7 mouse cellular contexts compared by ENCODE assay signal in genomic region chr13:73764256-73764775, GRCm38 (mm10). TPM values are rescaled to one million over a fixed set of nuclear protein-coding genes. Genes with fewer than 3 reads are reported as not detected.
DNase-seq lines count a peak whose midpoint lies in the region; ATAC-seq and TF ChIP-seq lines count a peak whose summit lies in the region.

No protein-coding gene starts in this region.

- H3K9ac ChIP-seq in MEL (ENCODE audit: control insufficient read depth, low read depth, low read length, poor library complexity, severe bottlenecking), result peak overlapping the region; percentile 74
- peak overlapping the region; percentile 95 for H3K9ac ChIP-seq in limb, embryonic 11.5 days (ENCODE audit: low read length)
- H3K9ac ChIP-seq in midbrain, postnatal 0 days (replicated peaks; ENCODE audit: low read length, poor library complexity, severe bottlenecking), result peak overlapping the region; percentile 59

- TF ChIP-seq POLR2A in MEL (IDR thresholded peaks at IDR 0.05; ENCODE audit: control insufficient read depth in 1 of 2, insufficient read depth in 1 of 2, low read depth in 1 of 2, low read length in 2 of 2, poor library complexity in 1 of 2), result no peak
- no peak for TF ChIP-seq POLR2A in brain, embryonic 14.5 days (IDR thresholded peaks at IDR 0.05; ENCODE audit: borderline replicate concordance, extremely low read depth, insufficient read depth, insufficient read length, poor library complexity, severe bottlenecking)

- H3K9me3 ChIP-seq in MEL (replicated peaks; ENCODE audit: insufficient read depth, low read length), result no peaks in the 10 kb centered on the region
- no peaks in the 10 kb centered on the region for H3K9me3 ChIP-seq in limb, embryonic 11.5 days (ENCODE audit: control insufficient read depth, low read length)
- H3K9me3 ChIP-seq in midbrain, postnatal 0 days (ENCODE audit: low read length), result no peaks in the 10 kb centered on the region

- H3K27me3 ChIP-seq in MEL (ENCODE audit: control insufficient read depth in 1 of 2, insufficient read depth in 2 of 2, low read length in 2 of 2), result no peaks in the 10 kb centered on the region; a peak in 1 of 4 replicates
- H3K27me3 ChIP-seq in limb, embryonic 11.5 days (ENCODE audit: control insufficient read depth, insufficient read depth, low read length), result no peaks in the 10 kb centered on the region
- H3K27me3 ChIP-seq in midbrain, postnatal 0 days (ENCODE audit: insufficient read depth, low read length), result peaks cover 3% of the 10 kb centered on the region; the same call in 1 of the 2 replicates

- WGBS in limb, embryonic 11.5 days, result 2% methylated on average over 11 of the region's 11 CpGs
- 9% methylated on average over 11 of the region's 11 CpGs for WGBS in midbrain, postnatal 0 days

- TF ChIP-seq CTCF in MEL (IDR thresholded peaks at IDR 0.05 in 2 of 3, conservative IDR thresholded peaks at IDR 0.05 in 1 of 3; ENCODE audit: control insufficient read depth in 1 of 3, insufficient read depth in 1 of 3, low read depth in 2 of 3, low read length in 3 of 3, poor library complexity in 1 of 3, severe bottlenecking in 1 of 3), result no peak
- TF ChIP-seq CTCF in brain, embryonic 14.5 days (IDR thresholded peaks at IDR 0.05; ENCODE audit: borderline replicate concordance, extremely low read depth, insufficient read depth, insufficient read length), result no peak
- no peak for TF ChIP-seq CTCF in midbrain, postnatal 0 days (IDR thresholded peaks at IDR 0.05)

- H3K4me2 ChIP-seq in limb, embryonic 11.5 days (ENCODE audit: low read depth, severe bottlenecking), result peak overlapping the region; percentile 93
- peak overlapping the region; percentile 92 for H3K4me2 ChIP-seq in midbrain, postnatal 0 days (ENCODE audit: low read depth, low read length, poor library complexity, severe bottlenecking)

- H3K4me3 ChIP-seq in MEL (ENCODE audit: control insufficient read depth in 1 of 2, insufficient read depth in 1 of 2, low read depth in 2 of 2, low read length in 2 of 2), result peak overlapping the region; percentile 65 to 74
- peak overlapping the region; percentile 87 for H3K4me3 ChIP-seq in limb, embryonic 11.5 days (ENCODE audit: low read depth, low read length)
- peak overlapping the region; percentile 51 for H3K4me3 ChIP-seq in midbrain, postnatal 0 days (ENCODE audit: low read depth, low read length)

- TF ChIP-seq EP300 in MEL (IDR thresholded peaks at IDR 0.05; ENCODE audit: low read depth in 1 of 2, low read length in 2 of 2), result no peak

- peaks cover 0 to 7% of the 10 kb centered on the region in 2 experiments; a peak in 3 of 4 replicates for H3K4me1 ChIP-seq in MEL (ENCODE audit: control insufficient read depth in 1 of 2, insufficient read depth in 2 of 2, low read length in 2 of 2)
- H3K4me1 ChIP-seq in limb, embryonic 11.5 days (ENCODE audit: control insufficient read depth, insufficient read depth, low read length), result peaks cover 27% of the 10 kb centered on the region
- H3K4me1 ChIP-seq in midbrain, postnatal 0 days (ENCODE audit: insufficient read depth, low read length), result no peaks in the 10 kb centered on the region

- H3K27ac ChIP-seq in MEL (ENCODE audit: control insufficient read depth, low read depth, low read length), result no peak overlapping the region
- H3K27ac ChIP-seq in limb, embryonic 11.5 days (replicated peaks; ENCODE audit: low read depth, low read length), result peak overlapping the region; percentile 67
- H3K27ac ChIP-seq in midbrain, postnatal 0 days (ENCODE audit: low read depth, low read length), result no peak overlapping the region

- H3K79me2 ChIP-seq in MEL (ENCODE audit: control insufficient read depth, insufficient read depth, low read length, poor library complexity), result no peaks in the 10 kb centered on the region; the same call in 1 of the 2 replicates

- 0 out of 2 replicates have a peak, but pooled peaks have one; percentile 1 for ATAC-seq in limb, embryonic 11.5 days (ENCODE audit: insufficient number of reproducible peaks, low FRiP score, low TSS enrichment, low read depth)
- ATAC-seq in midbrain, postnatal 0 days (ENCODE audit: low FRiP score), result no peak

- no peak for TF ChIP-seq RAD21 in MEL (IDR thresholded peaks at IDR 0.05; ENCODE audit: low read depth, low read length)

- no peak for DNase-seq in MEL (ENCODE audit: low read depth, low spot score)
- peak; percentile 59 for DNase-seq in brain, embryonic 14.5 days (ENCODE audit: low read depth)
- peak; percentile 26 for DNase-seq in heart, postnatal 4 days
- peak; percentile 69 for DNase-seq in limb, embryonic 11.5 days (ENCODE audit: low spot score)
- DNase-seq in midbrain, postnatal 0 days (ENCODE audit: low spot score), result no peak
- DNase-seq in cerebellum, postnatal 36 days, result no peak
- no peak for DNase-seq in urinary bladder, postnatal 10 days (ENCODE audit: low spot score)

- H3K36me3 ChIP-seq in MEL (ENCODE audit: control insufficient read depth in 1 of 2, insufficient read depth in 2 of 2, low read length in 2 of 2), result no peaks in the 10 kb centered on the region
- no peaks in the 10 kb centered on the region for H3K36me3 ChIP-seq in limb, embryonic 11.5 days (ENCODE audit: control insufficient read depth, insufficient read depth, low read length)
- no peaks in the 10 kb centered on the region for H3K36me3 ChIP-seq in midbrain, postnatal 0 days (ENCODE audit: insufficient read depth, low read length)

TF ChIP-seq in MEL, 35 proteins besides CTCF, POLR2A, EP300 and RAD21:
- TF ChIP-seq MYC (IDR thresholded peaks at IDR 0.05; ENCODE audit: low read depth, low read length), result no peak
- no peak for TF ChIP-seq CHD1 (IDR thresholded peaks at IDR 0.05; ENCODE audit: low read depth, low read length)
- TF ChIP-seq SIN3A (IDR thresholded peaks at IDR 0.05; ENCODE audit: low read length), result no peak
- TF ChIP-seq MAFK (IDR thresholded peaks at IDR 0.05; ENCODE audit: borderline replicate concordance, low read depth, low read length), result no peak
- no peak for TF ChIP-seq MYB (IDR thresholded peaks at IDR 0.05; ENCODE audit: low read depth, low read length)
- no peak for TF ChIP-seq NRF1 (IDR thresholded peaks at IDR 0.05; ENCODE audit: insufficient read depth, low read depth, low read length, poor library complexity, severe bottlenecking)
- TF ChIP-seq POLR2AphosphoS5 (IDR thresholded peaks at IDR 0.05; ENCODE audit: borderline replicate concordance, low read depth, low read length), result no peak
- no peak for TF ChIP-seq ZKSCAN1 (IDR thresholded peaks at IDR 0.05; ENCODE audit: low read depth, low read length)
- no peak for TF ChIP-seq GATA1 (IDR thresholded peaks at IDR 0.05; ENCODE audit: low read depth, low read length)
- TF ChIP-seq ETS1 (IDR thresholded peaks at IDR 0.05; ENCODE audit: low read depth, low read length), result no peak
- no peak for TF ChIP-seq MAX (IDR thresholded peaks at IDR 0.05; ENCODE audit: low read length)
- no peak for TF ChIP-seq SMC3 (IDR thresholded peaks at IDR 0.05; ENCODE audit: low read depth, low read length)
- no peak for TF ChIP-seq MAZ (IDR thresholded peaks at IDR 0.05; ENCODE audit: low read depth, low read length)

RNA-seq across cellular contexts. Expression of gene Slc12a7, which starts 31.4 kb away (rescaled TPM):
- total RNA-seq in MEL (2012; rRNA removed), result 3.1 and 3.5 TPM in 2 replicates
- polyA plus RNA-seq in MEL (2012; ENCODE audit: insufficient read depth in 1 of 2, insufficient read length in 2 of 2, low read depth in 1 of 2, low replicate concordance in 2 of 2, missing spikeins in 1 of 2), result 1 to 10 TPM in 1 of 2 experiments, not detected in 1; 6.9 TPM
- 24.8 and 33.8 TPM in 2 replicates for polyA plus RNA-seq in brain, embryonic 14.5 days (2012; rRNA removed)
- 100 to 1,000 TPM; 145 to 150 TPM for total RNA-seq in heart, postnatal 4 days (2021)
- 49.1 and 50.8 TPM in 2 replicates for polyA plus RNA-seq in limb, embryonic 11.5 days (2014; fragmentation: Nextera tagmentation; extraction: Ambion mirVana)
- 8.9 and 9.3 TPM in 2 replicates for total RNA-seq in midbrain, postnatal 0 days (2014; rRNA removed)
- 4.1 and 4.7 TPM in 2 replicates for polyA plus RNA-seq in midbrain, postnatal 0 days (2015; fragmentation: Nextera tagmentation; extraction: Ambion mirVana)

RNA-seq across cellular contexts. Expression of gene Slc6a19, which starts 59.7 kb away (rescaled TPM):
- total RNA-seq in MEL (2012; rRNA removed), result not detected in 2 replicates
- polyA plus RNA-seq in MEL (2012; ENCODE audit: insufficient read depth in 1 of 2, insufficient read length in 2 of 2, low read depth in 1 of 2, low replicate concordance in 2 of 2, missing spikeins in 1 of 2), result not detected
- 0.19 and 0.45 TPM in 2 replicates for polyA plus RNA-seq in brain, embryonic 14.5 days (2012; rRNA removed)
- not detected for total RNA-seq in heart, postnatal 4 days (2021)
- polyA plus RNA-seq in limb, embryonic 11.5 days (2014; fragmentation: Nextera tagmentation; extraction: Ambion mirVana), result not detected in 2 replicates
- total RNA-seq in midbrain, postnatal 0 days (2014; rRNA removed), result 0.33 and 0.49 TPM in 2 replicates
- polyA plus RNA-seq in midbrain, postnatal 0 days (2015; fragmentation: Nextera tagmentation; extraction: Ambion mirVana), result 0.53 and 0.79 TPM in 2 replicates

Comparison
In these comparisons a context has a peak if more than half of its experiments do, and no peak if none do; other contexts are left out.
1. DNase-seq: peak in brain, embryonic 14.5 days (single experiment), heart, postnatal 4 days (single experiment) and limb, embryonic 11.5 days (single experiment); none in MEL (single experiment), midbrain, postnatal 0 days (single experiment), cerebellum, postnatal 36 days (0 of 2) and urinary bladder, postnatal 10 days (single experiment).
2. Peak in every context shown above with its lines, with median percentiles within 50 percentile points of each other: H3K4me3 ChIP-seq and H3K9ac ChIP-seq.